Mouse (Mus musculus) mouse embryonic stem cell (cell line): ENCODE data around the gene Pfkp.

Experiments
- in situ Hi-C, 2 experiments: fragments of 300-500 bp; cut with MboI; formaldehyde crosslinking; loops; 1 replicate in 1 of 2; 3 replicates in 1 of 2; pipeline ENCODE4 v1.14.3; 2019 to 2020; ENCODE audit warnings: low sequenced_read_pairs in 2 of 2, low pct_unique_long_range_greater_than_20kb in 1 of 2, mixed read lengths in 1 of 2; ENCODE audit not compliant: unreplicated experiment in 1 of 2

Gene Pfkp

GRCm38 (mm10) chr13:6553708-6554107 is 94.9 kb downstream of the Pfkp start:
- in situ Hi-C loops: no loop called here

GRCm38 (mm10) chr13:6535287-6535932 is 113.2 kb downstream of the Pfkp start:
- in situ Hi-C loops: no loop called here

- in situ Hi-C loops: no loop called here
Observed at GRCm38 (mm10) chr13:6532683-6533082, 115.9 kb downstream of the Pfkp start.
